Mouse (Mus musculus) limb, embryonic 10.5 days (tissue): ENCODE measurements at regions not wholly inside any gene's neighbourhood (a gene's known extent, or its start where the extent isn't known, plus 50 kb on each side); places are given as distances from the start of the nearest gene placed in this dataset.

ENCODE experiments used
- DNase-seq: peaks from one replicate; pipeline ENCODE4 v3.0.0-alpha.2; 2017; ENCODE audit warnings: low spot score
- H3K27ac ChIP-seq: fragments of 300-500 bp; sonication (generic); 2 replicates; pipeline ENCODE4 v1.5.1; 2016; ENCODE audit warnings: mild to moderate bottlenecking
- H3K27me3 ChIP-seq: fragments of 300-500 bp; sonication (generic); 2 replicates; pipeline ENCODE4 v1.6.1; 2016; ENCODE audit warnings: low read depth, mild to moderate bottlenecking; ENCODE audit not compliant: poor library complexity, severe bottlenecking
- H3K36me3 ChIP-seq: fragments of 300-500 bp; sonication (generic); 2 replicates; pipeline ENCODE4 v1.6.1; 2016; ENCODE audit warnings: mild to moderate bottlenecking, moderate library complexity
- H3K4me1 ChIP-seq: fragments of 300-500 bp; sonication (generic); 2 replicates; pipeline ENCODE4 v1.6.1; 2016
- H3K4me3 ChIP-seq: fragments of 300-500 bp; sonication (generic); 2 replicates; pipeline ENCODE4 v1.5.1; 2016; ENCODE audit warnings: mild to moderate bottlenecking, moderate library complexity
- H3K9me3 ChIP-seq: fragments of 300-500 bp; sonication (generic); replicated peaks from 2 replicates; pipeline ENCODE4 v1.6.1; 2016; ENCODE audit warnings: mild to moderate bottlenecking
- WGBS: fragments of 180-500 bp; shearing (Covaris S2); methylation state at CpG from one replicate; pipeline ENCODE4 v1.1.7; 2016; 5-methylcytosine and 5-hydroxymethylcytosine counted together

DNA sequence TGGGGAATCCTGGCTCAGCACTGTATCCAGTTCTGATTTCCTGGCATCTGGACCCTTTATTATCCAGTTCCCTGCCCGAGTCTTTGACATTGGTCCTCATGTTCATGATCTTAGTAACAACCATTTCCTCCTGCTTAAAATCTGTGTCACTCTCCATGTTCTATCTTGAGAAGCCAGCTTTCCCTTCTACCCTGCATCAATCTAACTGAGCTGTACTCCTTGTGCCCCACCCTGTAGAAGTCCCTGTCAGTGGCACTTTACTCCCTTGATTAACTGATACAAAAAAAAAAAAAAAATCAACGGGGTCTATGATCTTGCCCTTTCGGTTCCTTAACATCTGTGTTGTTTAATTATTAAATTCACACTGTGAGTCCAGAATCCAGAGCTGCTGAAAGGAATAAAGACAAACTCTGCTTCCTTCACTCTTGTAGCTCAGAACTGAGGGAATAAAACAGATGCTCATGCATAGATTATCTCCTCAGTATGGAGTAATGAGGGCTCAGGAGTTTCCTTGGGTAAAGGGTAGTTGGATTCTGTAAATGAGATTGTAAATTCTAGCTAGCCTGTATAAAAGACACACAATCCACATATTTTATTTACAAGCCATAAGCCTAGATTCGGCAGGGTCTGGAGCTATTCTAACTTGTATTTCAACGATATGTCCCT lies 342.6 kb upstream of the Nr5a2 start:
- H3K36me3 ChIP-seq = no peaks in the 10 kb centered on the region
- H3K27me3 ChIP-seq = no peaks in the 10 kb centered on the region
- H3K27ac ChIP-seq = no peak overlapping the region
- no peak for DNase-seq
- H3K4me3 ChIP-seq = no peak overlapping the region
- 92% methylated on average over 5 of the region's 5 CpGs for WGBS
- H3K9me3 ChIP-seq = no peaks in the 10 kb centered on the region
- H3K4me1 ChIP-seq = no peaks in the 10 kb centered on the region

DNA sequence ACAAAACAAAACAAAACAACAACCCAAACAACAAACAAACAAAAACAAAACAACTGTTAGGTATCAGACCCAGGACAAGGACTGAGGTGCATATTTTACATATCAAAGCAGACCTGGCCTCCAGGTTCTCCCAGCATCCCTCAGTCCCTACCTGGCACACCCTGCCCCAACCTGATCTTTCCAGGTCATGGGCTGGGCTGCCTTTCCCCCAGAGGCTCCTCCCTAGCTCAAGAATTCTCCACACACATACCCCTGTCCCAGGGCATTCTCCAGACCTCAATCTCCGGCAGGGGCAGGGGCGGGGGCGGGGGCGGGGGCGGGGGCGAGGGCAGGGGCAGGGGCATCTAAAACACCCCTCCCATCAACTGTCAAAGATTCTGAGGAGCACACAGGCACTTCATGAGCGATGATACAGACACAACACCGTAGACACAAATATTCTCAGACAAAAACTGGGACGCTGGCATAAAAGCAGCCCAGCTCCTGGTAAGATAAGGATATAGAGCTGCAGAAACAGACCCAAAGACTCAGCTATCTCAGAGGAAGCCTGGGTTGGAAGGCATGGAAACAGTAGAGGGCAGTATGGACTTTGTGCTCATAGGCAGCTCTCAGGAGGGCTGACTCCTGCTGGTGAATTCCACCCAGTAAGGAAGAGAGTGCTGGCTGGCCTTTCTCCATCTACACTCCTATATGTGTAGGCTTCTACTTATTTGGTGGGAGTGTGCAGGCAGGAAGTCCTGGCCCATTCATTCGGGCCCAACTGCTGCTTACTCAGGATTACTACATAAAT lies 337.7 kb upstream of the Nr5a2 start:
- 54% methylated on average over 10 of the region's 10 CpGs for WGBS
- no peaks in the 10 kb centered on the region for H3K9me3 ChIP-seq
- DNase-seq = no peak
- no peaks in the 10 kb centered on the region for H3K27me3 ChIP-seq
- H3K27ac ChIP-seq = no peak overlapping the region
- no peaks in the 10 kb centered on the region for H3K36me3 ChIP-seq
- H3K4me1 ChIP-seq = no peaks in the 10 kb centered on the region
- no peak overlapping the region for H3K4me3 ChIP-seq

DNA sequence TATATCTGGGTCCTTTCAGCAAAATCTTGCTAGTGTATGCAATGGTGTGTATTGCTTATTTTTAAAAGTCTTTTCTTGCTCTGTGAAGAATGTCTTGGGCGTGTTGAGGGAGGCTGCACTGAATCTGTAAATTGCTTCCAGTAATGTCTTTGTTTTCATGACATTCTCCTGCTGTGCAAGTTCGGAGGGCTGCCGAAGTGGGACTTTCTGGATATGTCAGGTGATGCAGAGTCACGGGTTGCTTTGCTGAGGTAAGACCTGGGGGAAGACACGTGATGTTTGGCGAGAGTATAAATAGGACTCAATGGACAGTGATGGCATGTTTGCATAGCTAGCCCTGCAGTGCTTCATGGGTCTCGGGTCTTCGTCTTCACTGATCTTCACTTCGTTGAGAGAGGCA lies 329.2 kb upstream of the Nr5a2 start:
- Histone ChIP-seq H3K36me3 (no peaks in the 10 kb centered on the region), H3K9me3 (no peaks in the 10 kb centered on the region), H3K27ac (no peak overlapping the region), H3K4me3 (no peak overlapping the region), H3K4me1 (no peaks in the 10 kb centered on the region), H3K27me3 (no peaks in the 10 kb centered on the region)
- 93% methylated on average over 9 of the region's 9 CpGs for WGBS
- no peak for DNase-seq

DNA sequence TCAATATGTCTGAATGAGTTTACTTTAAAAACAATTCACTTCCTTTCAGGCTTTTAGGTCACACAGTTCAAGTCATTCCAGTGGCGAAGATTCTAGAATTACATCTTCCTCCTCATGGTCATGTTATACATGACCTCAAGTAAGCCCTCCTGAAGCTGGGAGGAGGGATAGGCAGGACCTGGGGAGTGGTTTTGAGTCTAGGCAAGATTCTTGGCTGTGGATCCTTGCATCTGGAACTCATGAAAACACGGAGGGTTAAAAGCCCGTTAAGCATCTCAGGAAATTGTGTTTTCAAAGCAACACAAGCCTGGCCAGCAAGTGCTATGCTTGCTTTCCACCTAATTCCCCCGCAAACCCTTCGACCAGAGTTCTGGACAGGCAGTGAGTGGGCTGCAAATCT lies 323.0 kb upstream of the Nr5a2 start:
- Histone ChIP-seq H3K4me3 (no peak overlapping the region), H3K36me3 (no peaks in the 10 kb centered on the region), H3K9me3 (no peaks in the 10 kb centered on the region), H3K27me3 (no peaks in the 10 kb centered on the region), H3K27ac (no peak overlapping the region), H3K4me1 (peaks cover 16% of the 10 kb centered on the region)
- 42% methylated on average over 5 of the region's 5 CpGs for WGBS
- DNase-seq = no peak

DNA sequence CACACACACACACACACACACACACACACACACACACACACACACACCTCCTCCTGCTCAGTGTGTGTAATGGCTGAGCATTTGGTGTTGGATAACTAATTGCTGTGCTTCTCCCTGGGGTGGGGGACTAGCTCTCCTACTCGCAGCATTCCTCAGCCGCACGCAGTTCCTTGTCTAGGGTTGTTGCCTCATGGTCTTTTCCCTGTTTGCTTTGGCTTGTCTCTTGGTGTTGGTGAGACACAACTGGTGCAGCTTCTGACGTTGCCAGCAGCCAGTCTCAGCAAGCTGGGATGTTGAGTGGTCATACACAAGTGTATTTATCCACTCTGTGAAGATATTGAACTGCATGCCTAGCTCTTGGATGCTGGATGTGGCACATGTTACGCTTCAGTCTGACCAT lies 322.2 kb upstream of the Nr5a2 start:
- Histone ChIP-seq H3K27ac (no peak overlapping the region), H3K4me1 (peaks cover 16% of the 10 kb centered on the region), H3K36me3 (no peaks in the 10 kb centered on the region), H3K4me3 (no peak overlapping the region), H3K27me3 (no peaks in the 10 kb centered on the region), H3K9me3 (no peaks in the 10 kb centered on the region)
- WGBS = 86% methylated on average over 5 of the region's 5 CpGs
- DNase-seq = no peak

DNA sequence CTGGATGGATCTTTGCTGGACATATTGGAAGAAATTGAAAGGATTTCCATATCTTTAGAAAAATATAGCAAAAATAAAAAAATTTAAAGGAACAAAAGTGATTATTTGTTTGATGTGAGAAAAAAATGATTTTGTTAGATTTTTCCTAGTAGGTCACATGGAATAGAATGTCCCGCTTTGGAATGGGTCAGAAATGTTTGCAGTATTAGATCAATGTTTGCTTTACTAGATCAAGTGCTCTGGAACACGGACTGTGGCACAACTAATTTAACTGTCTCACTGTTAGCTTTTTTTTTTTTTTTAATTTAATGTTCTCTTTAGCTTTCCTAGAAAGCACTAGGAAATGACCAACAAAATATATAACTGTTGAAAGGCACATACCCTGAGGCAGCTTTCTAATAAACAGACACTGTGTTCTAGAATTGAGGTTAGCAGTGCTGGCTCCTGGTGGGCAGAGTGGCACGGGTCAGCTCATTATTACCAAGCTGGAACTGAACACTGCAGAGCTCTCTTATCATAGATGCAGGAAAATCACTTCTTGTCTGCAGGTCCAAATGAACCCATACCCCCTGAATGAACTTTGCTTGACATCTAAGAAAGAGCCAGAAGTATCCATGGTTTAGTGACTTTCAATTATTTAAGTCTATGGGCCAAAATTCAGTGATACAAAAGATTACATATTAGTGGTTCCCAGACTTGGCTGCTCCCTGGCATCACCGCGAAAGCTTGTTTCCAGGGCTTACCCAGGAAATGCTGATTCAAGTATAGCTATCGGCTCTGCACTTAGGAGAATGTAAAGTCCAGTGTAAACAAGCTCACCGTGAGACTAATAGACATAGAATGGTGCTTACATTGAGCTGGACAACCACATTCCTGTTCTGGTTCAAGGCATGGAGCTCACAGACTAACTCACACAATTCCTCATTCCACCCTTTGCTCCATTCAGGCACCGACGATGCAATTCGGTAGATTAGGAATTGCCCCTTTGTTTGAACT lies 320.4 kb upstream of the Nr5a2 start:
- H3K27ac ChIP-seq = no peak overlapping the region
- DNase-seq = no peak
- H3K36me3 ChIP-seq = no peaks in the 10 kb centered on the region
- WGBS = 84% methylated on average over 10 of the region's 10 CpGs
- no peaks in the 10 kb centered on the region for H3K27me3 ChIP-seq
- no peak overlapping the region for H3K4me3 ChIP-seq
- peaks cover 16% of the 10 kb centered on the region for H3K4me1 ChIP-seq
- H3K9me3 ChIP-seq = no peaks in the 10 kb centered on the region

DNA sequence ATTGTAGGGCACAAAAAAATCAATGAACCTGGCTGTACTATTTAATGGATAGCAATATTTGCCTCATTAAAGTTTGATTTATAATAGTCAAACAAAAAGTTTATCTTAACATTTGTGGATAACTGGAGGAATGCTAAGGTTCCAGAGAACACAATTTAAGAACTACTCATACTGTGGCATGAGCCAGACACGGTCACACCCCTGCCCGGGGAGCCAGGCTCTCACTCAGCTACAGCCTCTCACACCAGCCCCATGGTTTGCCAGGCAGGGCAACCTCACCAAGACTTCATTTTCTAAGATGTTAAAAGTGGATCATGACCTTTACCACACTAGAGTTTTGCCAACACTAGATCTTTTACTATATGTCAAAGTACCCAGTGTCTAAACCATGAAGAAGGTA lies 319.7 kb upstream of the Nr5a2 start:
- no peak overlapping the region for H3K4me3 ChIP-seq
- H3K36me3 ChIP-seq = no peaks in the 10 kb centered on the region
- 90% methylated on average over 2 of the region's 2 CpGs for WGBS
- no peak for DNase-seq
- peaks cover 16% of the 10 kb centered on the region for H3K4me1 ChIP-seq
- no peaks in the 10 kb centered on the region for H3K27me3 ChIP-seq
- H3K27ac ChIP-seq = no peak overlapping the region
- no peaks in the 10 kb centered on the region for H3K9me3 ChIP-seq

DNA sequence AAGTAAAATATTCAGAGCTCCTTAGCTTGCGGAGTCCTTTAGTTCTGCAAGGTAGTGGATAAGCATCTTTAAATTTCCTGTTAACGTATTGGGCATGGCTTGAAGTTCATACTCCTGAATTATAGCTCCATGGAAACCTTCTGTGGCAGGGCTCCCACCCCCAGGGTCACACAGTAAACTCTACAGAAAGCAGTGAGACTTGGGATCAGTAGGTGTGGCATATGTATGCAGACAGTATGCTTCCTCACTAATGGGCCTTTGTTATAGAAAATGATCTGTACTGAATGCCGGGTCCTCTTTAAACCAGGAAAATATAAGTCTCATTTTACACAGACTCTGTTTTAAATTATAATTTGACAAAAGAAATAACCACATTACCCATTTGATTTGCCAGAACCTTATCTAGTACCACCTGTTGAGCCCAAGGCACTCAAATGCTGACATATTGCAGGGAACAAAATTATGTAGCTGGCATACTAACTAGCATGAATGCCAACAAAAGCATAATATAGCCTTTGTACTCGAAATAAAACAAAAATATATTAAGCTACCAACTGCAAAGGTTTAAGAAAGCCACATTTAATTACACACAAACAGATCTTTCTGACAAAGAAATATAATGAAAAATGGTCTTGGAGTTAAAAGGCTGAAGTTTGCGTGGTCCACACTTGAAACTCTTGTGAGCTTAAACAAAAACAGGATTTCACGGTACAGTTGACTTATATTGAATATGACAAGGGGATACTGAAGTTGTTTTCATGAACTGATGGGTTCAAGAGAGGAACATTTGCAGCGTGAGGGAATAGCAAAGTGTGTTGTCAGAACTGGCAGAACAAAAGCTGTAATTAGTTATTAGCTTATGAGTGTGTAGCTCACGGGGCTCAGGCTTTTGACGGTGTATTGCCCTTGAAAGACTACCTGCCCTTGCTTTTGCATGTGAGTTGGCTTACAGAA lies 310.7 kb upstream of the Nr5a2 start:
- Histone ChIP-seq H3K27ac (no peak overlapping the region), H3K36me3 (no peaks in the 10 kb centered on the region), H3K9me3 (no peaks in the 10 kb centered on the region), H3K4me1 (no peaks in the 10 kb centered on the region), H3K4me3 (no peak overlapping the region), H3K27me3 (no peaks in the 10 kb centered on the region)
- WGBS = 83% methylated on average over 9 of the region's 9 CpGs
- no peak for DNase-seq

DNA sequence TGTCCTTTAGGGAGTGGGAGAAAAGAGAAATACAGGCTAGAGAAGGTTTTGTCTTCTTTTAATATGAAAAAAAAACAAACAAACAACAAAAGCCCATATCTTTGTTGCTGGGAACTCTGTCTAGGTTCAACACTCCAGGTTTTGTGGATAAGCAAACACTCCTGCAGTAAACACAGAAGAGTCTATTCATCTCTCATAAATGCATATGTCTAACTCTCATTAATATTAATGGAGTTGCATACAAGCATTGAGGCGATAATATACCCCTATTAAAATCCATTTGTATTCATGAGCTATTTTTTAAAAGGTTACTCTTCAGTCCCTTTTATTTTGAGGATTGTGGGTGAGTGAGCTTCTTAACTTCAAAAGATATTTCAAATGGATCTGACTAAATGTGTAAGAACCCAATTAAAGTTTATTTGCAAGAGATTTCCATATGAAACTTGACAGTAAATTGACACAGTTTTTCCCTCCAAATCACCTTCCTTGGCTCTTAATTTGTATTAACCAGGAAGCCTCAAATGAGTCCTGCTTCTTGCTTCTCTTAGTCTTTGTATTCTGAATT lies 302.6 kb upstream of the Nr5a2 start:
- Histone ChIP-seq H3K9me3 (no peaks in the 10 kb centered on the region), H3K27ac (no peak overlapping the region), H3K4me1 (no peaks in the 10 kb centered on the region), H3K36me3 (no peaks in the 10 kb centered on the region), H3K27me3 (no peaks in the 10 kb centered on the region), H3K4me3 (no peak overlapping the region)
- no peak for DNase-seq
- 85% methylated on average over 1 of the region's 1 CpGs for WGBS

DNA sequence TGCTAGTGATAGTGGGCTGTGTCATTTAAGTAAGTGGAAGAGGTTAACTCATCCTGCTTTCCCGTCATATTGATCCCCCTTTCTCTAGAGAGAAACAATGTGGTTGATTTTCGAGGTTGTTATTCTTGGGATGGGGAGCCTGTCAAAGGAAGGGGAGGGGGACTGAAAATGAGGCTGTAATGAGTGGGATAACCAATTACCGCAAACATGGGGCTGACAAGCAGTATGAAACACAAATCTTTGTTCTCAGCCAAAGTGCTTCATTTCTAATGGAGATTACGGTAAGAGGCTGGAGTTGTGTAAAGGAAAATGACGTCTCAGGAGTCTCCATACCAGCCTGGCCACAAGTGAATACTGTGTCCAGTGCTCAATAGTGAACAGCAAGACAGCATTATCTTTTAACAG lies 301.9 kb upstream of the Nr5a2 start:
- H3K4me3 ChIP-seq = no peak overlapping the region
- H3K4me1 ChIP-seq = no peaks in the 10 kb centered on the region
- H3K36me3 ChIP-seq = no peaks in the 10 kb centered on the region
- no peaks in the 10 kb centered on the region for H3K9me3 ChIP-seq
- H3K27me3 ChIP-seq = no peaks in the 10 kb centered on the region
- DNase-seq = no peak
- H3K27ac ChIP-seq = no peak overlapping the region
- WGBS = 69% methylated on average over 5 of the region's 5 CpGs

DNA sequence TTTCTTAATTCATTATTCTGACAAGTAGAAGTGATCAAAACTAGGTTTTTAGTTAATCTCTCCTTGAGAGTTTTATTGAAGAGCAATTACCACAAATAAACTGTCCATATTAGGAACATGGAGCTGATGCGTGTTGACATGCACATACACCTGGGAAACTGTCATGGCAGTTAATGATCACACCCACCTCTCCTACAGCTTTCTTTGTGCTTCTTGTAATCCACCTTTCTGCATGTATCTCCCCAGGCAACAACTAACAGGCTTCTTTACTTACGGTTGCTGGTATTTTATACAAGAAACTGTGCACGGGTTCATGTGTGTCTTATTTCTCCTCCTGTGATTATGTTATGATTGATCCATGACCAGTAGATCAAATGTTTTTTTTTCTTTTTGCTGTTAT lies 296.0 kb upstream of the Nr5a2 start:
- no peaks in the 10 kb centered on the region for H3K9me3 ChIP-seq
- DNase-seq = no peak
- 94% methylated on average over 3 of the region's 3 CpGs for WGBS
- H3K27ac ChIP-seq = no peak overlapping the region
- H3K4me1 ChIP-seq = no peaks in the 10 kb centered on the region
- H3K36me3 ChIP-seq = no peaks in the 10 kb centered on the region
- H3K4me3 ChIP-seq = no peak overlapping the region
- H3K27me3 ChIP-seq = no peaks in the 10 kb centered on the region

DNA sequence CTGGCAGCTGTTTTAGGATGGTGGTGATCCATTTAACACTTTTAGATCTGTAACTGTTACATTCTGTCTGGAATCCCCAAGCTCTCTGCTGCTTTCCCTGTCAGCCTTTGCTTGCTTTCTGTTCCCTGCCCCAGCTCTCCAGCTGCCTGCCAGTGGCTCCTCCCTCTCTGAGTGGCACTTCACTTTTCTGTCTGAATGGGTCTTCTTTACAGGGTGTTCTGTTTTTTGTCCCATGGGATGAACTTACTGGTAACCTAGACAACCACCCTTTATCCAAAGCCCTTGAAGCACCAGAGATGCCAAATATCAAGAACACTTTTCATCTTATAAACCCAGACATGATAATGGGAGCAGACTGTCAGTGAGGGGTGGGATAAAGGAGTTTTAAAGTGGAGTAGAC lies 294.8 kb upstream of the Nr5a2 start:
- H3K27ac ChIP-seq = no peak overlapping the region
- H3K4me1 ChIP-seq = no peaks in the 10 kb centered on the region
- H3K27me3 ChIP-seq = no peaks in the 10 kb centered on the region
- H3K36me3 ChIP-seq = no peaks in the 10 kb centered on the region
- no peak overlapping the region for H3K4me3 ChIP-seq
- no peak for DNase-seq
- H3K9me3 ChIP-seq = no peaks in the 10 kb centered on the region
